Mouse (Mus musculus) c-Kit-positive CD71-positive TER-119-negative erythroid progenitor cells, embryonic 14.5 days (primary cell): ENCODE measurements around the gene Sf3a2.
A peak's percentile ranks its signal among the peaks of the same experiment; 100 is the strongest.
"Not testable (repeated sequence)": the region's sequence is repeated elsewhere in the genome, so short reads cannot be mapped to it uniquely, and the experiment has no call there.

Source experiments
- DNase-seq: peaks from one replicate; pipeline ENCODE4 v3.0.0-alpha.2; 2013; ENCODE audit warnings: low read depth

Gene Sf3a2

DNA sequence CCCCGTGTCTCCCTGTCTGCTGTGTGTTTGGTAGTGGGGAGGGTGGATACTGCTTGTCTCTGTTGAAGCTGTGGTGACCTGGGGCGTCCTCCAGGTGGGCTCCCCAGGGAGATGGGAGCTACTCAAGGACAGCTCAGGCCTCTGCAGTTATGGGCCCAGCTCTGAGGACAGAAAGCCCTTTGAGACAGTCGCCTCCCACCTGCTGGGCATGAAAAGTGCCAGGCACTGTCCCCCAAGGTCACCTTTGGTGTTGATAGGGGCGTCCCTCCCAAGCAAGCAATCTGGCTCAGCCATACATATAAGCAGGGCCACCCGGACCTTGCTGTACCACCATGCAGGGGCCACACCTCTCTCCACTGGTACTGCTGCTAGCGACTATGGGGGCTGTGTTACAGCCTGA is 6.9 kb downstream of the Sf3a2 start, which contains the start of gene Amh:
Gene Amh (plus strand): TSS at position 328 of the 400 bp plus-strand sequence.
- no peak for DNase-seq

DNA sequence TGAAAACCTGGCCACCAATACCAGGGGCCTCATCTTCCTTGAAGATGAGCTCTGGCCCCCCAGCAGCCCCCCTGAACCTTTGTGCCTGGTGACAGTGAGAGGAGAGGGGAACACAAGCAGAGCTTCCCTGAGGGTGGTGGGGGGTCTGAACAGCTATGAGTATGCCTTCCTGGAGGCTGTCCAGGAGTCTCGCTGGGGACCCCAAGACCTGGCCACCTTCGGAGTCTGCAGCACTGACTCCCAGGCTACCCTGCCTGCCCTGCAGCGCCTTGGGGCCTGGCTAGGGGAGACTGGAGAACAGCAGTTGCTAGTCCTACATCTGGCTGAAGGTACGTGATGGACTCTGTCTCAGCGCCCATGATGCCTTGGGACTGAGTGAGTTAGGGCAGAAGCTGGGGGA is 7.3 kb downstream of the Sf3a2 start:
- DNase-seq = no peak

DNA sequence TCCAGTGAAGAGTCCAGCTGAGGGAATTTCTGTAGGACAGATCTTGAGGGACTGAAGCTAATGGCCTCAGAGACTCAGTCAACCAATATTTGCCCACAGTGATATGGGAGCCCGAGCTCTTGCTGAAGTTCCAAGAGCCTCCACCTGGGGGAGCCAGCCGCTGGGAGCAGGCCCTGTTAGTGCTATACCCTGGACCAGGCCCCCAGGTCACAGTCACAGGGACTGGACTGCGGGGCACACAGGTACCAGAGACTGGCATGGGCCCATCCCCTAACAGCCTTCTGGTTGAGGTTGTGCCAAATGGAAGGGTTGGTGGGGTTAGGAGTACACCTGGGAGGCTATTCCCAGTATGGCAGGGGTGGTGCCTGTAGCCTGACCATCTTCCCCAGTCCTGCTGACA is 7.9 kb downstream of the Sf3a2 start:
- peak; percentile 69 for DNase-seq

DNA sequence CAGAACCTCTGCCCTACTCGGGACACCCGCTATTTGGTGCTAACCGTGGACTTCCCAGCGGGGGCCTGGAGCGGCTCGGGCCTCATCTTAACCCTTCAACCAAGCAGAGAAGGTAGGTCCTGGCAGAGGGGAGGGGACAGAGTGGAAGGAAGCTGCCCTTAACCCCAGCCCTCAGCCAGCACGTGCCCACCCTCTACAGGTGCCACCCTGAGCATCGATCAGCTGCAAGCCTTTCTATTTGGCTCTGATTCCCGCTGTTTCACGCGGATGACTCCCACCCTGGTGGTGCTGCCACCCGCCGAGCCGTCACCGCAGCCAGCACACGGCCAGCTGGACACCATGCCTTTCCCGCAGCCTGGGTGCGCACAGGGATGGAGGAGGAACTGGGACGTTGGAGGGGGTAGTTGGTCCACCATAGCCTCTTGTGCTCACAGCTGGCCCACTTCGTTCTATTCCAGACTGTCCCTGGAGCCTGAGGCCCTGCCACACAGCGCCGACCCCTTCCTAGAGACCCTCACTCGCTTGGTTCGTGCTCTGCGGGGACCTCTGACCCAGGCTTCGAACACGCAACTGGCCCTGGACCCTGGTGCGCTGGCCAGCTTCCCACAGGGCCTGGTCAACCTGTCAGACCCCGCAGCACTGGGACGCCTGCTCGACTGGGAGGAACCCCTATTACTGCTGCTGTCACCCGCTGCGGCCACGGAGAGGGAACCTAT is 8.5 kb downstream of the Sf3a2 start:
- DNase-seq = no peak

DNA sequence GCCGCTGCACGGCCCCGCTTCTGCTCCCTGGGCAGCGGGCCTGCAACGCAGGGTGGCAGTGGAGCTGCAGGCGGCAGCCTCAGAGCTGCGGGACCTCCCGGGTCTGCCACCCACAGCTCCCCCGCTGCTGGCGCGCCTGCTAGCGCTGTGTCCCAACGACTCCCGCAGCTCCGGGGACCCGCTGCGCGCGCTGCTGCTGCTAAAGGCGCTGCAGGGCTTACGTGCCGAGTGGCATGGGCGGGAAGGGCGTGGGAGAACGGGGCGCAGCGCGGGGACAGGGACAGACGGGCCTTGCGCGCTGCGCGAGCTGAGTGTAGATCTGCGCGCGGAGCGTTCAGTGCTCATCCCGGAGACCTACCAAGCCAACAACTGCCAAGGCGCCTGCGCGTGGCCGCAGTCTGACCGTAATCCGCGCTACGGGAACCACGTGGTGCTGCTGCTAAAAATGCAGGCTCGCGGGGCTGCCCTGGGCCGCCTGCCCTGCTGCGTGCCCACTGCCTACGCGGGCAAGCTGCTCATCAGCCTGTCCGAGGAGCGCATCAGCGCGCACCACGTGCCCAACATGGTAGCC is 9.1 kb downstream of the Sf3a2 start:
- no peak for DNase-seq

DNA sequence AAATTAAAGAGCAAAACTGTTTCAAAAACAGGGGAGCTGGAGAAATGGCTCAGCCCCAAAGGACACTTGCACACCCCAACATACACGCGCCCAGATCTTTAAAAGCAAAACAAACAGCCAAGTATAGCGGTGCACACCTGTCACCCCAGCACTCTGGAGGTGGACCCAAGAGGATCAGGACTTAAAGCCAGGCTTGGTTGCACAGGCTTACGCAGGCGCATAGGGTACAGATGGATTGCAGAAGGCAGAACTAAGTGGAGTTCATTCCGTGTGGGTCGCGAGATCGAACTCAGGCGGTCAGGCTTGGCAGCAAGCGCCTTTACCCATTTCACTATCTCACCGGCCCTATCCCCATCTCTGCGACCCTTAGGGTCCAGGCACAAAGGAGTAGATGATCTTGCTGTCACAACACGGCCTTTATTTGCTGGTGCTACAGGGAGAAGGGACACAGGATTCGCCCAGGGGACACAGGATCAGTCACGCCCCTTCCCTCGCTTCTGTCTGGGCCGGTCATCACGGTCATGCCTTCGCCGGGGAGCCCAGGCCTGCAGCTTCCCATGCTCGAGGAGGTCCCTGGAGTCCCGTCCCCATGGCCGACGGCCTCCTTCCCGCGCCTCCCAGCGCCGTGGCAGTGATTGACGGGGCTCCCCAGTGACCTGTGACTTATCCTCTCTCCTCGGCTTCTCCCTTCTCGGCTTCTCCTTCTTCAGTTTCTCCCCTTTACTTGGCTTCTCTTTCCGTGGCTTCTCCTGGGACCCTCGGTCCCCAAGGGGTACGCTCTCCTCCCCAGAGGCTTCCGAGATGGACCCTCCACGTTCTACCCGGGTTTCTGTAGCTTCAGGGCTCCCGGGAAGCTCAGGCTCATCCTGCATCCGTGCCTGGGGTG is 10.3 kb downstream of the Sf3a2 start:
- DNase-seq = no peak

DNA sequence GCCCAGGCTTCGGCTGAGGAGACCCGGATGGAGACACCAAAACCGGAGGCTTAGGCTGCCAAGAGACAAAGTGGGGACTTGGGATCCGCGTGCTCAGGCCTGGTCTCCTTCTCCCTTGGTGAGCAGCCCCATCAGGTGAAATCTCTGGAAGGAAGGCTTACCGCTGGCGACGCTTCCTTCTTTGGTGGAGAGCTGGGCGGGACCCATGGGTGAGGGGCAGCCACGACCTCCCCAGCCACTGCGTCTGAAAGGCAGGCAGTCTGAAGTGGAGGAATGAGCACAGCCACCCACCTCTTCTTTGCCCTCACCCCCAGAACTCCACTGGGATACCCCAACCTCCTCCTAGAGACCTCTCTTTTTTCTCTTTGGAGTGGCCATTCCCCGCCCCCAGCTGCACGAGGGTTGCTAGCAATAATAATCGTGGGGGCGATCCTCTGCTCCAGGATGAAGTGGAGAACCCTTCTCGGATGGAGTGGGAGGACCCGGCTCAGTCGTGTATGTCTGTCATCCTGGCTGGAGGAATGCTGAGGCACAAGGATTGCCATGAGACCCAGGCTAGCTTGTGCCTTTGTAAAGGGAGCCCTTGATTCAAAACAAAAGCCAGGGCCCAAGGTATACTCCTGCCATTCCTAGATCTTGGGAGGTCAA is 11.1 kb downstream of the Sf3a2 start:
- no peak for DNase-seq

DNA sequence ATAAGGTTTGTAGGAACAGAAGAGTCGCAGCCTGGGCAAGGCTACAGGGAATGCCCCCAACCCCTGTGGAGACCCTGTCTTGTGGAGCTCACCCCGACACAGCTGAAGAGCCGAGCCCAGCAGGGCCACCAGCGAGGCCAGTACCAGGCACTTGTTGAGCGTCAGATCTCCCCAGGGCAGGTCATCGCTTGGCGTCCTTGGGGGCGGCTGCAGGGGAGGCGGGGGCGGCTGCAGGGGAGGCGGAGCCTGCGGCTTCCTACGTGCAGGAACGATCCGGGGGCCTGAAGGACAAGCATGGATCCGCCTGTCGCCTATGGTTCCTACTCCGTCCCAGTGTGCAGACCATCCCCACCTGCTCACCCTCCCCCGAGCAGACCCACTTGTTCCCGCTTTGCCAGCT is 12.1 kb downstream of the Sf3a2 start:
- DNase-seq = no peak

DNA sequence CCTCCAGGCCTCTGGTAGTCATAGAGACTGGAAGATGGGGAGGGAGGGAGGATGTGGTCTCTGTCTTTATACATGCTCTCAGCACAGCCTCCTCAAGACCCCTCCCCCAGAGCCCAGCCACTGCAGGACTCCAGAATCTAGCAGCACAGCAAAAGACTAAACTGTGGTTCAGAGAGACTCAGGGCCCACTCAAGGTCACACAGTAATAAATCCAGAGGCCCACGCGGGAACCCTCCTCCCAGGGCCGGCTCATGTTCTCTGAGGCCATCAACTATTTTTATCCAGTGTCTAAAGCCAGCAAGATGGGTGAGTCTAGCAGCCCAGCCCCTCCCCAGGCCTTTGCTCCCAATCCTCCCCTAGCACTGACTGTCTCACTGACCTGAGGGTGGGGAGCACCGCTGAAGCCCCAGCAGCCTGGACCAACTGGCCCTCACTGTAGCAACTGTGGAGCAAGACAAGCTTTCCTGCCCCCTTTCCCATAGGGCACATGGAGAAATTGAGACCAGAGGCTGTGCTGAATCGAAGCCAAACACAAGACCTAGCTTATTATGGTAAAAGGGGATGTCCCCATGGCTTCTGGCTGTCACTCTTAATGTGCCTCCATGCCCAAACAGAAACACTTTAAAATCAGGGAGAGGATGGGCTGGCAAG is 14.5 kb downstream of the Sf3a2 start:
- DNase-seq = no peak

DNA sequence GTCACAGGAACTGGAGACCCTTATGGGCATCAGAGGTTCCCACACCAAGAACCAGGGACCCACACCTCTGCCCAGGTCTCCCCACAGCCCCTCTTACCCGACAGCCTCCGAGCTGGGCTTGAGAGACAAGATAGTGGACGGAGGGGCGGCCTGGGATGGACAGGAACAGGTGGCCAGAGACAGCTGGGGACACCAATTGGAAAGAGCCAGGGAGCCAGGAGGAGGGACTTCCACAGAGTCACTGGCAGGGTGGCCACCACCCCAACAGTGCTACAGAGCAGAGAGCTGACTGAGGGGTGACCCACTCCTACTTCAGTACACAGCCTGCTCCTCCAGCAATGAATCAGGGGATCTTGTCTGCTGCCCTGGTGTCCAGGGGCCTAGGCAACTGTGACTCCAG is 15.4 kb downstream of the Sf3a2 start, which contains the start of gene Jsrp1:
Gene Jsrp1 (minus strand): TSS at position 133 of the 400 bp plus-strand sequence.
- DNase-seq = no peak

DNA sequence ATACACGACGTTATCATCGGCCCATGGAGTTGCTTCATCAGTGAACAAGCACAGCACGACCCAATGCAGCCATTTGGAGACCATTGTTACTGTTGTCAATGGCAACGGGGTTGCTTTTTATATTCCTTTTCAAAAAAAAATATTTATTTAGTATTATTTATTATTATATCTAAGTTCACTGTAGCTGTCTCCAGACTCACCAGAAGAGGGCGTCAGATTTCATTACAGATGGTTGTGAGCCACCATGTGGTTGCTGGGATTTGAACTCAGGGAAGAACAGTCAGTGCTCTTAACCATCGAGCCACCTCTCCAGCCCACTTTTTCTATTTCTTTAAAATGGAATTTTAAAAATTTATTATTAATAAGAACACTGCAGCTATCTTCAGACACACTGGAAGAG is 16.8 kb downstream of the Sf3a2 start:
- no peak for DNase-seq

DNA sequence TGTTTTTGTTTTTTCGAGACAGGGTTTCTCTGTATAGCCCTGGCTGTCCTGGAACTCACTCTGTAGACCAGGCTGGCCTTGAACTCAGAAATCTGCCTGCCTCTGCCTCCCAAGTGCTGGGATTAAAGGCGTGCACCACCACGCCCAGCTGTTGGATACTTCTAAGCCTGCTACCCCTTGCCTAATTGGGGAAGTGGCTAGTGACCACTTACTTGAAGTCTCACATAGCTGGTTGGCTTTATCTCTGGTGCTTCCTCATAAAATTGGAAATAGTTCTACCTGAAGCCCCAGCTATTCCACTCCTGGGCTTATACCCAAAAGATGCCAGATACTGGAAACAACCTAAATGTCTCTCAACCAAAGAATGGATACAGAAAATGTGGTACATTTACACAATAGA is 18.3 kb downstream of the Sf3a2 start:
- not testable (repeated sequence) for DNase-seq

DNA sequence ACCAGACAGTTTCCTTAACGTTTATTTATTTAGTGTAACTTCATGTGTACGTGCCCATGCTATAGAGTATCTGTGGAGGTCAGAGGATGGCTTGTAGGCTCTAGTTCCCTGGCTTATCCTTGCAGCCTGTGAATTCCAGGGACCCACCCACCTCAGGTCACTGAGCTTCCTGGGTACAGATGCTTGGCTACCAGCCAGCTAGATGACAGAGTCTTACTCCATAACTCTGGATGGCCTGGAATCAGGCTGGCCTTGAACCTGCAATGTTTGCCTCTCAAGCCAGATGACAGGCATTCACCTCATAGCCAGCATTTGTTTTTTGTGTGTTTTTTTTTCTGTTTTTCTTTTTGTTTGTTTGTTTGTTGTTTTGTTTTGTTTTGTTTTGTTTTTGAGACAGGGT is 19.2 kb downstream of the Sf3a2 start:
- DNase-seq = no peak

DNA sequence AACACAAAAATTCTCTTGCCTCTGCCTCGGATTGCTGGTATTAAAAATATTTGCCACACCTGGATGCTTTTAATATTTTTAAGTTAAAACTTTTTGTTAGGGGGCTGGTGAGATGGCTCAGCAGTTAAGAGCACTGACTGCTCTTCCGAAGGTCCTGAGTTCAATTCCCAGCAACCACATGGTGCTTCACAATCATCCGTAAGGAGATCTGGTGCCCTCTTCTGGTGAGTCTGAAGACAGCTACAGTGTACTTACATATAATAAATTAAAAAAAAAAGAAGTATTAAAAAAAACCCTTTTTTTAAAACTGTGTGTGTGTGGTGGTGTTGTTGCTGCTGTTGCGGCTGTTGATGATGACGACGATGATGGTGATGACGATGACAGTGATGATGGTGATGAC is 20.0 kb downstream of the Sf3a2 start:
- not testable (repeated sequence) for DNase-seq

DNA sequence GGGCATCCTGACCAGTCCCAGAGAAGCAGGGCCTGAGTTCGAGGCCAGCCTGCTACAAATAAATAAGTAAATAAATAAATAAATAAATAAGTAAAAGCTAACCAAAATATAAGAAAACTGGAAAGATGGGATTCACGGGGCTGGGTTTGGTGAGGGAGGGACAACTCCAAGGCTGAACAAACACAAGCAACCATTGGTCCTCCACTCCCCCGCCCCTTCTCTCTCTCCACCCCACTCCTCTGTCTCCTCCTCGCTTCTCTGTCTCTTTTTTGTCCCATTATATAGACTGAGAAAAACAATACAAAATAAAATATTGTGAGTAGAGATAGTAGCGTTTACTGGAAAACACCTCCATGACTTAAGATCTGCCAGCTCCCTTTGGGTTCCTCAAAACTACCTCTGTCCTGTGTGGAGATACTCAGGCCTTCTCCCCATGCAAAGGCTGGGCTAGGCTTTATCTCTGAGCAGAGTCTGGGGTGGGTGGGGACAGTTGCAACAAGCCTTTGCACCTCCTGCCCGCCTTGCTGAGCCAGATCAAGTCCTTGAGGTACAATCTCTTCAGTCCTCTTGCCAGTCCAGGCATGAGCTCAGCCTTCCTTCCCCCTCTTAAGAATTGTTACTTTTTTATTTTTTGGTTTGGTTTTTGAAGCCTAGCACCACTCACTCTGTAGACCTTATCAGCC is 20.7 kb downstream of the Sf3a2 start:
- peak; percentile 81 for DNase-seq

DNA sequence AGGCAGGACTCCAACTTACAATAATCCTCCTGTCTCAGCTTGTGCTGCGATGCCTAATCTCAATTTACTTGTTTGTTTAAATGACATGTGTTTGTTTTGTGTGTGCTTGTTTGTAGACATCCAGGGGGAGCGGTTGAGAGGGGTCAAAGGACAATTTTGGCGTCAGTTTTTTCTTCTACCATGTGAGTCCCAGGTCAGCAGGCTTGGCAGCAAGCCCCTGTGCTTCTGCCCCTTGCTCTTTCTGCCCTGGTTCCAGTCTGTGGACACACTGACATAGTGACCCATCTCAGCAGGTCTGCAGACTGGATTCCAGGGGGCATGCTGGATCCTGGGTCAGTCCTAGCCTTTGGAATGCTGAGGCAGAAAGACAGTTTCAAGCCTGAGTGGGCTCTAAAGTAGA is 21.4 kb downstream of the Sf3a2 start:
- no peak for DNase-seq

DNA sequence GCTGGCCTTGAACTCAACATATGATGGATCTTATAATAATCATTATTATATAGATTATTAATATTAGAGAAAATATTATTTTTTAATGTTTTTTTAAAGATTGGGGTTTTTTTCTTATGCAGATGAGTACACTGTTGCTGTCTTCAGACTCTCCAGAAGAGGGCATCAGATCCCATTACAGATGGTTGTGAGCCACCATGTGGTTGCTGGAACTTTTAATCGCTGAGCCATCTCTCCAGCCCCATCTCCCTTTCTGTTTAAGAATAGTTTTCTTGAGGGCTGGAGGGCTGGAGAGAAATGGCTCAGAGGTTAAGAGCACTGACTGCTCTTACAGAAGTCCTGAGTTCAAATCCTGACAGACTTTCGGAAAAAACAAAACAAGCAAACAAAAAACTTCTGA is 24.0 kb downstream of the Sf3a2 start:
- no peak for DNase-seq

DNA sequence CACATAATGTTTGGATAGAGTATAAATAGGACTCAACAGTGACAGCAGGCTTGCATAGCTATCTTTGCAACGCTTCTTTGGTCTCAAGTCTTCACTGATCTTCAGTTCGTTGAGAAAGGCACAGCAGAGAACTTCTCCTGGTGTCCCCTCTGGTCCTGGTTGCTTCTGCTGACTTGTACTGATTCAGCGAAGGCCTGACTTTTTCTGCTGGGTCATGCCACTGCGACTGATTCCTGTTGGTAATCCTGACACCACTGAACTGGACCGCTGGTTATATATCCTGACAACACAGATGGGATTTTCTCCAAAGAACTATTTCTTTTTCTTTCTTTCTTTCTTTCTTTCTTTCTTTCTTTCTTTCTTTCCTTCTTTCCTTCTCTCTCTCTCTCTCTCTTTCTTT is 24.5 kb downstream of the Sf3a2 start:
- no peak for DNase-seq

DNA sequence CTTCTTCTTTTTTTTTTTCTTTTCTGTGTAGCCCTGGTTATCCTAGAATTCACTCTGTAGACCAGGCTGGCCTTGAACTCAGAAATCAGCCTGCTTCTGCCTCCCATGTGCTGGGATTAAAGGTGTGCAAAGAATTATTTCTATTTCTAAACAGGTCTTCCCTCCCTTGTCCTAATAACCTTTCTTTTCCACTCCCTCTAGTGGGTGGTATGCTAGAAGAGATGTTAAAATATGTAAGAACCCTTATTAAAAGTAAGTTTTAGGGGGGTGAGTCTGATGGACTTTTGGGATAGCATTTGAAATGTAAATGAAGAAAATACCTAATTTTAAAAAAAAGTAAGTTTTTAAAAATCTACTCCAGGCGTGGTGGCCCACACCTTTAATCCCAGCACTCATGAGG is 25.3 kb downstream of the Sf3a2 start:
- DNase-seq = no peak

DNA sequence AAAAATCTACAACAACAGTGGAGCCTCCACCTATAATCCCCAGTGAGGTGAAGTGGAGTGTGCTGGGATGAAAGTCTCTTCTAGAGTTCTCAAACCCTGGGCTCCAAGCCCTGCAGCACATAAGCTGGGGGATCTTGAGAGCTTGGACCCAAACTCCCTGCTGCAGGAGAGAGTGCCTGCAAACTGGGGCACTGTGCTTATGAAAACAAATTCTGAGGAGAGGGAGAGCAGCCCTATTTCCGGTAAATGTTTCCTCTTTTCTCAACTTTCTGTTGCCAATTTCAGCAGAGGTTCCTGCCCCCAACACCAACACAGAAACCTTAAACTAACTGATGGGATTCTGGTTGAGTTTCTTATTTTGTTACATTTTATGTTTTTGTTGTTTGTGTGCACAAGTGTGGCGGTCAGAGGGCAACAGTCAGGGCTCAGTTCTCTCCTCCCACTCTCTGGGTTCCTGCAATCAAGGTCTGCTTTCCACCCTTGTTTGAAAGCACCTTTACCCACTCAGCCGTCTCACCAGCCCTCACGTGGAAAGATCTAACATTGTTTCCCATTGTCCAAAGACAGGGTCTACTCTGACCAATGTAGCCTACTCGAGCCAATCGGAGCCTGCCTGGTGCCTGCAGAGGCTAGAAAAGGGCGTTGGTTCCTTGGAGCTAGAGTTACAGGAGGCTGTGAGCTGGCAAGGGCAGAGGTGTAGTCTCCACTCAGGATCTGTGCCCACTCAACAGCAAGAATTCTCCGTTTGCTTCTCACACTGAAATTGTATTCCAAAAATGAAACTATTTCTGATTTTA is 26.0 kb downstream of the Sf3a2 start:
- DNase-seq = no peak

DNA sequence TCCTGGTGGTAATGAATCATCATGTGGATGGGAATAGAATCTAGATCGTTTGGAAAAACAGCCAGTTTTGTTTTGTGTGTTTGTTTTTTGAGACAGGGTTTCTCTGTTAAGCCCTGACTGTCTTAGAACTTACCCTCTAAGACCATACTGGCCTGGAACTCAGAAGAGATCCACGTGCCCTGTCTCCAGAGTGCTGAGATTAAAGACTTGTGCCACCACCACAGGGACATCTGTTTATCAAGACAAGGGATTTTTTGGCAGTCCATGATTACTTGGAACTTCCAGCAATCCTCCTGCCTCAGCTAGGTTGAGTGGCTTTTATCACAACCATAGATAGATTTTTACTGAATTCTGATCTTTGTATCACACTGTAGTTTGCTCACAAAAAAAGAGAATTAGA is 26.8 kb downstream of the Sf3a2 start:
- DNase-seq = no peak
